Mouse (Mus musculus) testis, adult 2 months (tissue): ENCODE data around the gene Fhod1. TPM values are rescaled to one million over a fixed set of nuclear protein-coding genes. Genes with fewer than 3 reads are reported as not detected.

ENCODE experiments used
- H3K27ac ChIP-seq: fragments of 200-500 bp; 2 replicates; pipeline ENCODE4 v1.5.1; 2012; ENCODE audit warnings: low read depth, low read length; ENCODE audit not compliant: control insufficient read depth, insufficient read depth
- H3K27me3 ChIP-seq: fragments of 200-500 bp; 2 replicates; pipeline ENCODE4 v1.6.1; 2012; ENCODE audit warnings: mild to moderate bottlenecking, low read length, moderate library complexity; ENCODE audit not compliant: control insufficient read depth, insufficient read depth
- H3K36me3 ChIP-seq: fragments of 200-500 bp; 2 replicates; pipeline ENCODE4 v1.6.1; 2012; ENCODE audit warnings: mild to moderate bottlenecking, low read length; ENCODE audit not compliant: control insufficient read depth, insufficient read depth
- H3K4me1 ChIP-seq: fragments of 200-500 bp; 2 replicates; pipeline ENCODE4 v1.6.1; 2012; ENCODE audit warnings: low read length; ENCODE audit not compliant: control insufficient read depth, insufficient read depth
- H3K4me3 ChIP-seq: fragments of 200-500 bp; 2 replicates; pipeline ENCODE4 v1.5.1; 2012; ENCODE audit warnings: low read depth, mild to moderate bottlenecking, low read length, moderate library complexity, mixed read lengths; ENCODE audit not compliant: control insufficient read depth
- CTCF ChIP-seq: fragments of 200-500 bp; IDR thresholded peaks from 2 replicates; pipeline ENCODE4 v1.5.1; 2012; ENCODE audit warnings: low read depth, mild to moderate bottlenecking, inconsistent platforms, low read length, moderate library complexity; ENCODE audit not compliant: control insufficient read depth, insufficient read depth, insufficient replicate concordance
- POLR2A ChIP-seq: fragments of 200-500 bp; IDR thresholded peaks from 2 replicates; pipeline ENCODE4 v1.6.1; 2012; ENCODE audit warnings: low read depth, mild to moderate bottlenecking, inconsistent platforms, low read length, moderate library complexity; ENCODE audit not compliant: control insufficient read depth
- polyA plus RNA-seq: library from polyadenylated mRNA; depleted of rRNA; stranded (reverse); fragments of >200 nt; gene quantifications from 2 replicates; pipeline ENCODE4 v1.2.3, GENCODE M21; 2012

The Fhod1 gene
- polyA plus RNA-seq, 1 experiment = 17.9 TPM

DNA sequence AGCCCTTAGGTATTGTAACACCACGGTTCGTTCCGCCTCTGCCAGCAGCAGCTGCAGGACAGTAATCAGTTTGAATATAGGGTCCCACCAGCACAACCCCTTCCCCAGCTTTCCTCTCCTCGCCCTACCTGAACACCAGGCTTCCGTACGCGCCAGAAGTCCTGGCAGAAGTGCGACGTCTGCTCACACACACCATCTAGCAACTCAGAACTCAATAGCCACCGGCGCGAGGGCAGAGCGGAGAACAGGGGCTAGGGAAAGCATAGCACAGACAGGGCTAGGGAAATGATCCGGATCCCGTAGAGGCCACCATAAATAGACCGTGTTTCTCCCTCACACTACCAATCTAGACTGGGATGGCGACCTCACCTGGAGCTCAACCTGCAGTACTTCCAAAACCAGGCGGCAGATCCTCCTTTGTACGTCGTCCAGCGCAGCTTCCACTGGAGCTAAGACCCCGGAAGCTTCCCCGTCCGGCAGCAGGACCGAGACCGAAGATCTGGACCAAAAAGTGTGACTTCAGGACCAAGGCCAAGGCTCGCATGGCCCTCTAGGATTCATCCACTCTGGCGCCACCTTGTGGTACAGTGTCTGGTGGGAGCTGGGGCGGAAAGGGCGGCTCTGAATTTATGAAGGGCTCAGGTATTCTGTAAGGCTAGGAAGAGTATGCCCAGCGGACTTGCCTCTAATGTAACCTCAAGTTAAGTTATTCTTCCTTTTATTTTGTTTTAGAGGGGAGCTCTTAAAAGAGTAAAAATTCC lies 57.0 kb downstream of the Fhod1 start:
- TF ChIP-seq CTCF (peak; percentile 89), POLR2A (no peak)
- Histone ChIP-seq H3K27ac (no peak overlapping the region), H3K4me1 (peaks cover 17% of the 10 kb centered on the region), H3K27me3 (no peaks in the 10 kb centered on the region; the same call in 1 of the 2 replicates), H3K36me3 (no peaks in the 10 kb centered on the region), H3K4me3 (peak overlapping the region; percentile 95)

DNA sequence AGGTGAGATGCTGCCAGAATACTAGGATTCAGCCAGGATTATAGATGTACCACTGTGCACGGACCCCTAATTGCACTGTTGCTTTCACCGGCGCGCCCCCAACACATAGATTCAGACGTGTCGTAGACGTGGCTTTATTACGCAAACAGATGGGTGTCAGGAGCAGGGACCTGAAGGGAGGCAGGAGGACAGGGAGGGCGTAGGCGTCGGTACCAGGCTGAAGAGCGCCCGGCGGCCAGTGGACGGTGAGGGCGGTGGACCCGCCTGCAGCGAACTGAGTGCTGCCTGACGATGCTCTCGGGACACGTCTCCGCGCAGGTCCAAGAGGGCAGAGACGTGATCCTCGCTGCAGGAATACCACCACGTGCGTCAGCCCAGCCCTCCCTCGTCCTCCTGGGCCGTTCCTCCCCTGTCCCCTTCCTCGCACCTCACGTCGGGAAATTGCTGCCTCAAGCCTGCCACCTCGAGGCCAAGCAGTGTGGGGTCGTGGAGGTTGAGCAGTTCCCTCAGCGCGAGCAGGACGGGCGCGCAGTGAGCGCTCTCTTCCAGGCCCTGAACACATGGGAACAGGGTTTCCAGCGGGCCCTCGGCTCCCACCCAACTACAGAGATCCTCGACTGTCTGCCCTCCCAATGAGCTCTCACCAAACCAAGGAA lies 57.8 kb downstream of the Fhod1 start, which contains the start of gene 4931428F04Rik:
4931428F04Rik (minus strand) TSS at position 60 of the 656 bp plus-strand sequence.
- H3K27me3 ChIP-seq = no peaks in the 10 kb centered on the region; the same call in 1 of the 2 replicates
- TF ChIP-seq POLR2A (peak; percentile 90; the same call in 1 of the 2 replicates), CTCF (peak; percentile 40; the same call in 1 of the 2 replicates)
- H3K4me1 ChIP-seq = peaks cover 17% of the 10 kb centered on the region
- no peaks in the 10 kb centered on the region for H3K36me3 ChIP-seq
- peak within 1 kb of the TSS; percentile 95 for H3K4me3 ChIP-seq
- H3K27ac ChIP-seq = peak within 1 kb of the TSS; percentile 67

DNA sequence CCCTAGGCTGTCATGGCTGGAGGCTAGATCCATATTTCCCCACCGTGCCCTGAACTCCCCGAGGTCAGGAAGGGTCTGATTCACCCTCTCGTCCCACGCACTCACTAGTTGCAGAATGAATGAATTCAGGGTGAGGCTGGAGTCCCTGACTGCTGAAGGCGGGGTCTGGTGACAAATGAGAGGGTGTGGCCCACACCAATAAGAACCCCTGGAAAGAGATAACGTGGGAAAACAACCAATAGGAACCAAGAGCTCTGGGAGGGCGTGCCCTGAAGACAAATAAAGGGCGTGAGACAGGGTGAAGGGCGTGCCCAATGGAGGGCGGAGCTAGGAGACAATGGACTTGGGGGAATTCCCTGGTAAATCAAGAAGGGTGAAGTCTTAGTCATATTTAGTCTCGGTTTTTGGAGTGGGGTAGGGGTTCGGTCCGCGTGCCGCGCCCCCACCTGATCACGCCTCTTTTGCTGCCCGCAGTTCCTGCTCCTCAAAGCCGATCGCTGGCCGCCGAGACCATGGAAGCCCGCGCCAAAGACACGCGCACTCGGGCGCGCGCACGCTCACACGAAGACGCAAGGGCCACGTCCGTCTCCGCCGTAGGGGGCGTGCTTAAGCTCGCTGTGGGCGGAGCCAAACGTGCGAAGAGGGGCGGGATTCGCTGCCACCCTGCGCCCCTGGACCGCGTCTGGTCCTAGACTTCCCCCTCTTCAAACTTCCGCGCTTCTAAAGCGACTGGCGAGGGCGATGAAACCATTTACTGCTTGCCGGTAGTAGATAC lies 58.6 kb downstream of the Fhod1 start:
- Histone ChIP-seq H3K36me3 (no peaks in the 10 kb centered on the region), H3K27me3 (no peaks in the 10 kb centered on the region; the same call in 1 of the 2 replicates), H3K4me1 (peaks cover 17% of the 10 kb centered on the region), H3K27ac (peak overlapping the region; percentile 63), H3K4me3 (peak overlapping the region; percentile 95)
- no peak; the same call in none of the 2 replicates for TF ChIP-seq POLR2A
- TF ChIP-seq CTCF = no peak

DNA sequence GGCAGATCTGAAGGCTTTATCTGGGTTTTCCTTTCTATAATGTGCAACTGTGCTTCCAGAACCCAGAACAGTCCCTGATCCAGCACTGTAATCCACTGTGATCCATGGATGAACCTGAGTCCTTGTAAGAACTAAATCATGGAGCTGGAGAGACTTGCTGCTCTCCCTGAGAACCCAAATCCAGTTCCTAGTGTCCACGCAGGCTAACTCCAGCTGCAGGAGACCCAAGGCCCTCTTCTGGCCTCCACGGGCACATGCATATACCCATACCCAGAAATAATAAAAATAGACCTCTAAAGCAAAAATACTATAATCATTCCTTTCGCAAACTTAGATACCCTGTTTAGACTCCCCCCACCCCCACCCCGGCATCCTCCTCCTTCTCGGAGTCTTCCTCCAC lies 59.5 kb downstream of the Fhod1 start:
- TF ChIP-seq CTCF = no peak
- no peak for TF ChIP-seq POLR2A
- Histone ChIP-seq H3K36me3 (no peaks in the 10 kb centered on the region), H3K4me3 (peak overlapping the region; percentile 95), H3K4me1 (peaks cover 17% of the 10 kb centered on the region), H3K27ac (no peak overlapping the region), H3K27me3 (no peaks in the 10 kb centered on the region; the same call in 1 of the 2 replicates)

DNA sequence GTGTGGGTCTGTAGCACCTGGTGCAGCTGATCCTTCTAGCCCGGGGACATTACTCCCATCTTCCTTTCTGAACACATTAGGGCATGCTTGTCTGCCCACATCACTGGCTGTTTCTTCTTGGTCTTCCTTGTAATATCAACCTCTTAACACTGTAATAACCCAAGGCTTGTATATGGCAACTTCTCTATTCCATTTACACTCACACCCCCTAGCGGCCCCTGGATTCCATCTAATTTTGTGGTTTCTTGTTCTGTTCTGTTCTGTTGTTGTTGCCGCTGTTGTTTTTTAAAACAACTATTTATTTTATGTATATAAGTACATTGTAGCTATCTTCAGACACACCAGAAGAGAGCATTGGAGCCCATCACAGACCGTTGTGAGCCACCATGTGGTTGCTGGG lies 60.8 kb downstream of the Fhod1 start:
- H3K4me3 ChIP-seq = peak overlapping the region; percentile 58
- H3K4me1 ChIP-seq = peaks cover 17% of the 10 kb centered on the region
- H3K27me3 ChIP-seq = no peaks in the 10 kb centered on the region; the same call in 1 of the 2 replicates
- TF ChIP-seq POLR2A = no peak
- TF ChIP-seq CTCF = no peak
- no peaks in the 10 kb centered on the region for H3K36me3 ChIP-seq
- H3K27ac ChIP-seq = no peak overlapping the region

DNA sequence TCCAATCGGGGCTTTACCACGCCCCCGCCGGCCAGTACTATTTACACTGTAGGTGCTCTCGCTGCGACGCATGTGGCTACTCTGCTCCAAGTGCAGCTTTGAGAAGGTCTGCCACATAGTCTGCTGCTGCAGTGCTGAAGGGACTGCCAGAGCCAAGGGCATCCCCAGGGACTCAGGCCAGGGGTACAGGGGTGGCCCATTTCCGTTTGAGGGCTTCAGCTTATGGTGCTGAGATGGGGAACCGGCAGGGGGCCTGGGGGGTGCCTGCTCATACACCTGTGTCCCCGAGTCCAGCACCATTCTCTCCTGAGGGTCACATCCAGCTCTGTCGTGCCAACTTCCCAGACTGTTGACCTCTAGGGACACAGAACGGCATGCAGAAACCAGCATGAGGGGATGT lies 62.2 kb downstream of the Fhod1 start:
- no peaks in the 10 kb centered on the region for H3K36me3 ChIP-seq
- H3K4me1 ChIP-seq = peaks cover 14% of the 10 kb centered on the region
- no peak overlapping the region for H3K27ac ChIP-seq
- H3K4me3 ChIP-seq = peak overlapping the region; percentile 23
- H3K27me3 ChIP-seq = no peaks in the 10 kb centered on the region; the same call in 1 of the 2 replicates
- no peak for TF ChIP-seq CTCF
- no peak for TF ChIP-seq POLR2A

DNA sequence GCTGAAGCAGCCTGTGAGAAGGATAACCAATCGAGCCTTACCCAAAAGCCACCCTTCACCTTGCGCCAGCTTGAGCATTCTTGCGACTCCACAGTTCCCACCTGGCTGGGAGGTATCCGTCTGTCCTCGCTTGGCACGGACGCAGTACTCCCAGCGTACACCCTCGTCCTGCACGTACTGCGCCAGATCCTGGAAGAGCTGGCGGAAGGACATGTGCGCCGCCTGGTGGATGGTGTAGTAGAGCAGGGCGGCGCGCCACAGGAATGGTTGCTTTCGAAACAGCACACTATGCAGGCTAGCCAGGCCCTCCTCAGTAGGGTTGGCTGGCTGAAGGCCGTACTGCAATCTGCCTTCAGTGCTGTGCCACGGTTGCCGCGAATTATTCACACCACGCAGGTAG lies 64.7 kb downstream of the Fhod1 start:
- Histone ChIP-seq H3K4me1 (peaks cover 7% of the 10 kb centered on the region), H3K4me3 (peak overlapping the region; percentile 23), H3K27me3 (no peaks in the 10 kb centered on the region), H3K36me3 (no peaks in the 10 kb centered on the region), H3K27ac (no peak overlapping the region)
- TF ChIP-seq POLR2A (no peak), CTCF (peak; percentile 76; the same call in 1 of the 2 replicates)
